Mouse (Mus musculus) MEL (cell line): Measurements from ENCODE around the gene Slc4a11. TPM values are rescaled to one million over a fixed set of nuclear protein-coding genes. Genes with fewer than 3 reads are reported as not detected.

Source experiments
- DNase-seq: peaks from one replicate; pipeline ENCODE4 v3.0.0; 2011; ENCODE audit warnings: low read depth, low spot score
- H3K27ac ChIP-seq: 2 replicates; pipeline ENCODE4 v1.5.1; 2012; ENCODE audit warnings: low read depth, mild to moderate bottlenecking, control low read depth, low read length, moderate library complexity; ENCODE audit not compliant: control insufficient read depth
- H3K27me3 ChIP-seq, 2 experiments: fragments of 150-350 bp in 1 of 2; sonication (generic) in 1 of 2; 2 replicates each; pipeline ENCODE4 v1.6.1; 2012; ENCODE audit warnings: low read length in 2 of 2, mild to moderate bottlenecking in 2 of 2, improper control_type of control experiment in 1 of 2, moderate library complexity in 1 of 2; ENCODE audit not compliant: insufficient read depth in 2 of 2, control insufficient read depth in 1 of 2
- H3K36me3 ChIP-seq, 2 experiments: 2 replicates each; pipeline ENCODE4 v1.6.1; 2012 to 2014; ENCODE audit warnings: low read length in 2 of 2, improper control_type of control experiment in 1 of 2, inconsistent platforms in 1 of 2, mild to moderate bottlenecking in 1 of 2; ENCODE audit not compliant: insufficient read depth in 2 of 2, control insufficient read depth in 1 of 2
- H3K4me1 ChIP-seq, 2 experiments: fragments of 150-350 bp in 1 of 2; sonication (generic) in 1 of 2; 2 replicates each; pipeline ENCODE4 v1.6.1; 2012; ENCODE audit warnings: low read length in 2 of 2, improper control_type of control experiment in 1 of 2, mild to moderate bottlenecking in 1 of 2; ENCODE audit not compliant: insufficient read depth in 2 of 2, control insufficient read depth in 1 of 2
- H3K4me3 ChIP-seq, 2 experiments: fragments of 150-350 bp in 1 of 2; sonication (generic) in 1 of 2; 2 replicates each; pipeline ENCODE4 v1.5.1; 2012; ENCODE audit warnings: low read depth in 2 of 2, low read length in 2 of 2, mild to moderate bottlenecking in 2 of 2, moderate library complexity in 2 of 2, control low read depth in 1 of 2, improper control_type of control experiment in 1 of 2; ENCODE audit not compliant: control insufficient read depth in 1 of 2, insufficient read depth in 1 of 2
- H3K79me2 ChIP-seq: 2 replicates; pipeline ENCODE4 v1.6.1; 2012; ENCODE audit warnings: mild to moderate bottlenecking, low read length, moderate library complexity; ENCODE audit not compliant: control insufficient read depth, poor library complexity, insufficient read depth
- H3K9ac ChIP-seq: 2 replicates; pipeline ENCODE4 v1.6.1; 2012; ENCODE audit warnings: low read depth, mild to moderate bottlenecking, control low read depth, low read length, moderate library complexity; ENCODE audit not compliant: control insufficient read depth, poor library complexity, severe bottlenecking
- H3K9me3 ChIP-seq: fragments of 150-350 bp; sonication (generic); replicated peaks from 2 replicates; pipeline ENCODE4 v1.6.1; 2012; ENCODE audit warnings: mild to moderate bottlenecking, low read length, improper control_type of control experiment, moderate library complexity; ENCODE audit not compliant: insufficient read depth
- ELF1 ChIP-seq: IDR thresholded peaks from 2 replicates; pipeline ENCODE4 v1.6.1; 2014; ENCODE audit warnings: low read depth, mild to moderate bottlenecking, inconsistent platforms, low read length, improper control_type of control experiment, moderate library complexity
- POLR2A ChIP-seq, 2 experiments: IDR thresholded peaks; 2 replicates each; pipeline ENCODE4 v1.6.1; 2011 to 2012; ENCODE audit warnings: low read length in 2 of 2, mild to moderate bottlenecking in 2 of 2, control low read depth in 1 of 2, improper control_type of control experiment in 1 of 2, low read depth in 1 of 2, moderate library complexity in 1 of 2; ENCODE audit not compliant: control insufficient read depth in 1 of 2, insufficient read depth in 1 of 2, poor library complexity in 1 of 2
- POLR2AphosphoS5 ChIP-seq: IDR thresholded peaks from 2 replicates; pipeline ENCODE4 v1.6.1; 2012; ENCODE audit warnings: low read depth, borderline replicate concordance, mild to moderate bottlenecking, inconsistent platforms, low read length, moderate library complexity, mixed read lengths
- polyA plus RNA-seq, 2 experiments: library from polyadenylated mRNA; stranded (reverse) in 1 of 2; unstranded in 1 of 2; fragments of >175 nt in 1 of 2; fragments of >200 nt in 1 of 2; gene quantifications; 2 replicates each; pipeline versions ENCODE4 v1.2.1 to v1.2.4; 2012; ENCODE audit warnings: low replicate concordance in 2 of 2, low read depth in 1 of 2; ENCODE audit not compliant: insufficient read length in 2 of 2, insufficient read depth in 1 of 2, missing spikeins in 1 of 2
- total RNA-seq: library from RNA; depleted of rRNA; stranded (reverse); fragments of 300-350 nt; gene quantifications from 2 replicates; pipeline ENCODE4 v1.2.3, GENCODE M21; 2012; rRNA removed

Slc4a11 gene
- total and polyA plus RNA-seq, 3 experiments, result 0.31 to 1.6 TPM; not detected in 1

GRCm38 (mm10) chr2:130634739-130635411 lies 62.4 kb downstream of the Slc4a11 start:
- H3K4me1 ChIP-seq, result peaks cover 0 to 9% of the 10 kb centered on the region in 2 experiments; a peak in 2 of 4 replicates
- no peak overlapping the region for H3K4me3 ChIP-seq
- peaks cover 0 to 4% of the 10 kb centered on the region in 2 experiments; a peak in 1 of 4 replicates for H3K36me3 ChIP-seq
- H3K9ac ChIP-seq, result no peak overlapping the region
- H3K27me3 ChIP-seq, result no peaks in the 10 kb centered on the region
- no peaks in the 10 kb centered on the region for H3K79me2 ChIP-seq
- DNase-seq, result no peak
- H3K9me3 ChIP-seq, result no peaks in the 10 kb centered on the region
- H3K27ac ChIP-seq, result no peak overlapping the region
- TF ChIP-seq POLR2AphosphoS5, result no peak
- no peak for TF ChIP-seq ELF1
- TF ChIP-seq POLR2A (IDR thresholded peaks at IDR 0.05; ENCODE audit: control insufficient read depth in 1 of 2, insufficient read depth in 1 of 2, low read depth in 1 of 2, low read length in 2 of 2, poor library complexity in 1 of 2), result 0 out of 4 replicates have a peak, but pooled peaks of 1 of the 2 experiments have one; percentile 26

Other genes starting within 250 kb of the Slc4a11 start
- gene Ptpra, start 247.2 kb downstream of the Slc4a11 start, total RNA-seq, result 28.1 and 33.0 TPM in 2 replicates
- 10 to 100 TPM in 1 of 2 experiments, not detected in 1; 68.3 TPM for gene Ptpra, start 247.2 kb downstream of the Slc4a11 start, polyA plus RNA-seq
- 108 and 121 TPM in 2 replicates for gene Mrps26, start 133.8 kb downstream of the Slc4a11 start, total RNA-seq
- gene Mrps26, start 133.8 kb downstream of the Slc4a11 start, polyA plus RNA-seq, result 100 to 1,000 TPM in 1 of 2 experiments, not detected in 1; 154 TPM
- gene Oxt, start 121.3 kb downstream of the Slc4a11 start, total RNA-seq, result not detected in 2 replicates
- gene Oxt, start 121.3 kb downstream of the Slc4a11 start, polyA plus RNA-seq, result under 1 TPM in 1 of 2 experiments, not detected in 1; 0.14 TPM
- gene Avp, start 115.0 kb downstream of the Slc4a11 start, total RNA-seq, result not detected in 2 replicates
- not detected for gene Avp, start 115.0 kb downstream of the Slc4a11 start, polyA plus RNA-seq
- gene Fastkd5, start 67.5 kb downstream of the Slc4a11 start, total RNA-seq, result 13.6 and 15.3 TPM in 2 replicates
- gene Fastkd5, start 67.5 kb downstream of the Slc4a11 start, polyA plus RNA-seq, result 10 to 100 TPM in 1 of 2 experiments, not detected in 1; 11.7 TPM
- gene Ubox5, start 67.5 kb downstream of the Slc4a11 start, total RNA-seq, result 5.1 and 5.4 TPM in 2 replicates
- gene Ubox5, start 67.5 kb downstream of the Slc4a11 start, polyA plus RNA-seq, result 10 to 100 TPM in 1 of 2 experiments, not detected in 1; 11.2 TPM
- 1.9 and 2.1 TPM in 2 replicates for gene Lzts3, start 54.7 kb downstream of the Slc4a11 start, total RNA-seq
- 1 to 10 TPM in 1 of 2 experiments, not detected in 1; 4.5 TPM for gene Lzts3, start 54.7 kb downstream of the Slc4a11 start, polyA plus RNA-seq
- 44.7 and 52.7 TPM in 2 replicates for gene Ddrgk1, start 32.9 kb downstream of the Slc4a11 start, total RNA-seq
- 10 to 100 TPM in 1 of 2 experiments, not detected in 1; 73.6 TPM for gene Ddrgk1, start 32.9 kb downstream of the Slc4a11 start, polyA plus RNA-seq
- 130 and 137 TPM in 2 replicates for gene Itpa, start 29.9 kb downstream of the Slc4a11 start, total RNA-seq
- gene Itpa, start 29.9 kb downstream of the Slc4a11 start, polyA plus RNA-seq, result 100 to 1,000 TPM in 1 of 2 experiments, not detected in 1; 102 TPM
- 5.4 and 6.1 TPM in 2 replicates for gene 4930402H24Rik, start 208.9 kb upstream of the Slc4a11 start, total RNA-seq
- 1 to 10 TPM in 1 of 2 experiments, not detected in 1; 6.2 TPM for gene 4930402H24Rik, start 208.9 kb upstream of the Slc4a11 start, polyA plus RNA-seq
- gene Atrn, start 209.0 kb upstream of the Slc4a11 start, total RNA-seq, result 5.7 and 6.3 TPM in 2 replicates
- gene Atrn, start 209.0 kb upstream of the Slc4a11 start, polyA plus RNA-seq, result 10 to 100 TPM in 1 of 2 experiments, 1 to 10 TPM in 1; 9.2 to 28.2 TPM